ENCODE assay signal across 25 mouse cellular contexts in the genomic region with DNA sequence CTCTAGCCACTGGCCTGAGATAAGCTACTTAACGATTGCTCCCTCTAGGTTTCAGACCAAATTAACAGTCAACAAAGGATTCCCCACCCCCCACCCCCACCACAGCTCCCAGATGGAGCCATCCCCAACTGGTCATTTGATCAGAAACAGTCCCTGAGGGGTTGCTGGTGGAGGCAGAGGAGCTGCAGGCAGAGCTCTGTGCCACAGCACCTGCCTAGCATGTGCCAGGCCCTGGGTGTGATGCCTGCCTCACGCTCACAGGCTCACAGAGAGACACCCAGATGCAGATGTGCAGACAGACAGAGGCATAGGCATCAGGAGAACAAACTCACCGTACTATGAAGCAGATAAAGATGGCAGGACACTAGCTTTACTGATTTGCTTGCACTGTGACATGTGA. TPM values are rescaled to one million over a fixed set of nuclear protein-coding genes. Genes with fewer than 3 reads are reported as not detected.
DNase-seq lines count a peak whose midpoint lies in the region; ATAC-seq lines count a peak whose summit lies in the region.
"Had no signal": no experiment of that assay in that cellular context is flagged by ENCODE, and none has a peak within 500 bp of the region (broad histone marks: within the 10 kb centered on the region; RNA-seq: fewer than 3 reads in every experiment).

No protein-coding gene starts in this region.

- H3K9me3 ChIP-seq in forebrain, embryonic 10.5 days: no peaks in the 10 kb centered on the region
- no peaks in the 10 kb centered on the region for H3K9me3 ChIP-seq in forebrain, embryonic 14.5 days (replicated peaks; ENCODE audit: control insufficient read depth, low read length)
- H3K9me3 ChIP-seq in hindbrain, embryonic 12.5 days (replicated peaks): no peaks in the 10 kb centered on the region
- H3K9me3 ChIP-seq in hindbrain, embryonic 14.5 days (ENCODE audit: control insufficient read depth, low read length): no peaks in the 10 kb centered on the region
- H3K9me3 ChIP-seq in midbrain, embryonic 13.5 days: no peaks in the 10 kb centered on the region
- H3K9me3 ChIP-seq in midbrain, embryonic 16.5 days (replicated peaks; ENCODE audit: control insufficient read depth, low read length, poor library complexity, severe bottlenecking): no peaks in the 10 kb centered on the region
- no peaks in the 10 kb centered on the region for H3K9me3 ChIP-seq in forebrain, embryonic 13.5 days (replicated peaks)
- H3K9me3 ChIP-seq: embryonic facial prominence, embryonic 12.5 days; embryonic facial prominence, embryonic 15.5 days; forebrain, embryonic 12.5 days; hindbrain, embryonic 15.5 days; intestine, embryonic 15.5 days had no signal

- no peak overlapping the region for H3K4me3 ChIP-seq in forebrain, embryonic 10.5 days
- H3K4me3 ChIP-seq in forebrain, embryonic 14.5 days (ENCODE audit: low read depth, low read length): no peak overlapping the region
- no peak overlapping the region for H3K4me3 ChIP-seq in hindbrain, embryonic 12.5 days
- no peak overlapping the region for H3K4me3 ChIP-seq in hindbrain, embryonic 14.5 days (replicated peaks; ENCODE audit: low read length)
- no peak overlapping the region for H3K4me3 ChIP-seq in midbrain, embryonic 13.5 days (replicated peaks)
- H3K4me3 ChIP-seq in midbrain, embryonic 16.5 days (ENCODE audit: low read depth, low read length): no peak overlapping the region
- no peak overlapping the region for H3K4me3 ChIP-seq in forebrain, embryonic 13.5 days
- H3K4me3 ChIP-seq: embryonic facial prominence, embryonic 12.5 days; embryonic facial prominence, embryonic 15.5 days; forebrain, embryonic 12.5 days; gastrocnemius, adult 2 months; hindbrain, embryonic 15.5 days; intestine, embryonic 15.5 days had no signal

- ATAC-seq in forebrain, embryonic 14.5 days: no peak
- ATAC-seq in hindbrain, embryonic 12.5 days (ENCODE audit: low FRiP score): no peak
- ATAC-seq in hindbrain, embryonic 14.5 days (ENCODE audit: low FRiP score): no peak
- ATAC-seq in midbrain, embryonic 13.5 days: no peak
- ATAC-seq in midbrain, embryonic 16.5 days: no peak
- ATAC-seq in forebrain, embryonic 13.5 days: no peak
- ATAC-seq: forebrain, postnatal 0 days; intestine, embryonic 15.5 days; Patski had no signal

- WGBS in forebrain, embryonic 10.5 days: 42% methylated on average over 3 of the region's 3 CpGs
- WGBS in forebrain, embryonic 14.5 days: 45% methylated on average over 3 of the region's 3 CpGs
- 42% methylated on average over 3 of the region's 3 CpGs for WGBS in hindbrain, embryonic 12.5 days
- WGBS in hindbrain, embryonic 14.5 days: 41% methylated on average over 3 of the region's 3 CpGs
- WGBS in midbrain, embryonic 13.5 days: 30% methylated on average over 3 of the region's 3 CpGs
- WGBS in midbrain, embryonic 16.5 days: 29% methylated on average over 3 of the region's 3 CpGs
- WGBS in forebrain, embryonic 13.5 days: 46% methylated on average over 3 of the region's 3 CpGs

- H3K4me1 ChIP-seq in forebrain, embryonic 10.5 days: peaks cover 7% of the 10 kb centered on the region
- H3K4me1 ChIP-seq in forebrain, embryonic 14.5 days (ENCODE audit: control insufficient read depth, insufficient read depth, low read length): no peaks in the 10 kb centered on the region
- H3K4me1 ChIP-seq in hindbrain, embryonic 12.5 days: peaks cover 8% of the 10 kb centered on the region
- no peaks in the 10 kb centered on the region for H3K4me1 ChIP-seq in hindbrain, embryonic 14.5 days (replicated peaks; ENCODE audit: control insufficient read depth, insufficient read depth, low read length)
- H3K4me1 ChIP-seq in midbrain, embryonic 13.5 days (replicated peaks): peaks cover 9% of the 10 kb centered on the region
- no peaks in the 10 kb centered on the region for H3K4me1 ChIP-seq in midbrain, embryonic 16.5 days (ENCODE audit: control insufficient read depth, insufficient read depth, low read length)
- no peaks in the 10 kb centered on the region for H3K4me1 ChIP-seq in forebrain, embryonic 13.5 days
- H3K4me1 ChIP-seq: embryonic facial prominence, embryonic 12.5 days; embryonic facial prominence, embryonic 15.5 days; forebrain, embryonic 12.5 days; hindbrain, embryonic 15.5 days; intestine, embryonic 15.5 days had no signal

- no peaks in the 10 kb centered on the region for H3K27me3 ChIP-seq in forebrain, embryonic 10.5 days (ENCODE audit: poor library complexity, severe bottlenecking)
- H3K27me3 ChIP-seq in forebrain, embryonic 14.5 days (replicated peaks; ENCODE audit: control insufficient read depth, insufficient read depth, low read length): no peaks in the 10 kb centered on the region
- H3K27me3 ChIP-seq in hindbrain, embryonic 12.5 days: no peaks in the 10 kb centered on the region
- H3K27me3 ChIP-seq in hindbrain, embryonic 14.5 days (ENCODE audit: control insufficient read depth, insufficient read depth, low read length): no peaks in the 10 kb centered on the region
- H3K27me3 ChIP-seq in midbrain, embryonic 13.5 days: no peaks in the 10 kb centered on the region
- no peaks in the 10 kb centered on the region for H3K27me3 ChIP-seq in midbrain, embryonic 16.5 days (ENCODE audit: control insufficient read depth, insufficient read depth, low read depth, low read length)
- H3K27me3 ChIP-seq in forebrain, embryonic 13.5 days: no peaks in the 10 kb centered on the region
- H3K27me3 ChIP-seq: embryonic facial prominence, embryonic 12.5 days; embryonic facial prominence, embryonic 15.5 days; forebrain, embryonic 12.5 days; hindbrain, embryonic 15.5 days; intestine, embryonic 15.5 days; Patski had no signal

- 0 out of 2 replicates have a peak overlapping the region, but pooled peaks have one; percentile 9 for H3K27ac ChIP-seq in forebrain, embryonic 10.5 days
- no peak overlapping the region for H3K27ac ChIP-seq in forebrain, embryonic 14.5 days (ENCODE audit: low read depth, low read length)
- 0 out of 2 replicates have a peak overlapping the region, but pooled peaks have one; percentile 18 for H3K27ac ChIP-seq in hindbrain, embryonic 12.5 days
- no peak overlapping the region for H3K27ac ChIP-seq in hindbrain, embryonic 14.5 days
- H3K27ac ChIP-seq in midbrain, embryonic 13.5 days: peak overlapping the region; percentile 35; the same call in 1 of the 2 replicates
- H3K27ac ChIP-seq in midbrain, embryonic 16.5 days (ENCODE audit: low read length): no peak overlapping the region
- no peak overlapping the region for H3K27ac ChIP-seq in forebrain, embryonic 13.5 days
- H3K27ac ChIP-seq: embryonic facial prominence, embryonic 12.5 days; embryonic facial prominence, embryonic 15.5 days; forebrain, embryonic 12.5 days; gastrocnemius, adult 2 months; hindbrain, embryonic 15.5 days; intestine, embryonic 15.5 days had no signal

- no peak overlapping the region for H3K4me2 ChIP-seq in forebrain, embryonic 14.5 days (ENCODE audit: low read length)
- H3K4me2 ChIP-seq in hindbrain, embryonic 12.5 days (replicated peaks): no peak overlapping the region
- no peak overlapping the region for H3K4me2 ChIP-seq in hindbrain, embryonic 14.5 days (replicated peaks)
- no peak overlapping the region for H3K4me2 ChIP-seq in midbrain, embryonic 13.5 days (replicated peaks)
- H3K4me2 ChIP-seq in midbrain, embryonic 16.5 days (ENCODE audit: low read length): no peak overlapping the region
- no peak overlapping the region for H3K4me2 ChIP-seq in forebrain, embryonic 13.5 days
- H3K4me2 ChIP-seq: embryonic facial prominence, embryonic 12.5 days; embryonic facial prominence, embryonic 15.5 days; forebrain, embryonic 12.5 days; heart, embryonic 11.5 days; hindbrain, embryonic 15.5 days; intestine, embryonic 15.5 days had no signal

- DNase-seq in forebrain, embryonic 10.5 days (ENCODE audit: extremely low spot score, low spot score): no peak
- no peak for DNase-seq in forebrain, embryonic 14.5 days (ENCODE audit: low spot score)
- DNase-seq in hindbrain, embryonic 14.5 days (ENCODE audit: low spot score): no peak
- DNase-seq in adrenal gland, postnatal 25 days: no peak
- DNase-seq: adrenal gland, postnatal 10 days; cerebellum, adult 11 months; cerebellum, adult 2 months; cerebellum, adult 9-11 months; cerebellum, postnatal 25 days; forebrain, postnatal 0 days; gastrocnemius, adult 2 months; gastrocnemius, postnatal 14 days; heart, adult 11 months; heart, postnatal 36 days had no signal

- no peak overlapping the region for H3K9ac ChIP-seq in forebrain, embryonic 14.5 days (ENCODE audit: low read length)
- H3K9ac ChIP-seq in hindbrain, embryonic 12.5 days: no peak overlapping the region
- no peak overlapping the region for H3K9ac ChIP-seq in hindbrain, embryonic 14.5 days
- H3K9ac ChIP-seq in midbrain, embryonic 13.5 days (replicated peaks): no peak overlapping the region
- H3K9ac ChIP-seq in midbrain, embryonic 16.5 days (ENCODE audit: low read depth, low read length): no peak overlapping the region
- no peak overlapping the region for H3K9ac ChIP-seq in forebrain, embryonic 13.5 days
- H3K9ac ChIP-seq: embryonic facial prominence, embryonic 12.5 days; embryonic facial prominence, embryonic 15.5 days; forebrain, embryonic 12.5 days; forebrain, postnatal 0 days; hindbrain, embryonic 15.5 days; intestine, embryonic 15.5 days had no signal

- H3K36me3 ChIP-seq in forebrain, embryonic 10.5 days (replicated peaks): no peaks in the 10 kb centered on the region
- no peaks in the 10 kb centered on the region for H3K36me3 ChIP-seq in forebrain, embryonic 14.5 days (ENCODE audit: control insufficient read depth, insufficient read depth, low read length)
- no peaks in the 10 kb centered on the region for H3K36me3 ChIP-seq in hindbrain, embryonic 12.5 days
- no peaks in the 10 kb centered on the region for H3K36me3 ChIP-seq in hindbrain, embryonic 14.5 days (replicated peaks; ENCODE audit: control insufficient read depth, insufficient read depth)
- no peaks in the 10 kb centered on the region for H3K36me3 ChIP-seq in midbrain, embryonic 13.5 days
- H3K36me3 ChIP-seq in midbrain, embryonic 16.5 days (ENCODE audit: control insufficient read depth, insufficient read depth, low read length): no peaks in the 10 kb centered on the region
- no peaks in the 10 kb centered on the region for H3K36me3 ChIP-seq in forebrain, embryonic 13.5 days (ENCODE audit: poor library complexity, severe bottlenecking)
- H3K36me3 ChIP-seq: embryonic facial prominence, embryonic 12.5 days; embryonic facial prominence, embryonic 15.5 days; forebrain, embryonic 12.5 days; hindbrain, embryonic 15.5 days; intestine, embryonic 15.5 days had no signal

RNA-seq across cellular contexts. Expression of gene Acad12, which starts 14.1 kb away (rescaled TPM):
- polyA plus RNA-seq in forebrain, embryonic 10.5 days (2016; fragmentation: Nextera tagmentation; extraction: Ambion mirVana): 2.7 and 3.0 TPM in 2 replicates
- 1.1 and 1.2 TPM in 2 replicates for polyA plus RNA-seq in forebrain, embryonic 14.5 days (2014; fragmentation: Nextera tagmentation; extraction: Ambion mirVana)
- polyA plus RNA-seq in hindbrain, embryonic 12.5 days (2016; fragmentation: Nextera tagmentation; extraction: Ambion mirVana): 2.2 and 2.5 TPM in 2 replicates
- polyA plus RNA-seq in hindbrain, embryonic 14.5 days (2014; fragmentation: Nextera tagmentation; extraction: Ambion mirVana): 1.2 and 1.5 TPM in 2 replicates
- 1.2 and 1.3 TPM in 2 replicates for polyA plus RNA-seq in midbrain, embryonic 13.5 days (2015; fragmentation: Nextera tagmentation; extraction: Ambion mirVana)
- 1.4 and 1.9 TPM in 2 replicates for polyA plus RNA-seq in midbrain, embryonic 16.5 days (2015; fragmentation: Nextera tagmentation; extraction: Ambion mirVana)
- 19.8 and 26.7 TPM in 2 replicates for total RNA-seq in adrenal gland, postnatal 25 days (2021)
- 1.0 TPM in 2 replicates for polyA plus RNA-seq in forebrain, embryonic 13.5 days (2015; fragmentation: Nextera tagmentation; extraction: Ambion mirVana)

RNA-seq across cellular contexts. Expression of gene Acad10, which starts 27.5 kb away (rescaled TPM):
- polyA plus RNA-seq in forebrain, embryonic 10.5 days (2016; fragmentation: Nextera tagmentation; extraction: Ambion mirVana): 2.0 TPM in 2 replicates
- polyA plus RNA-seq in forebrain, embryonic 14.5 days (2014; fragmentation: Nextera tagmentation; extraction: Ambion mirVana): 0.84 and 1.1 TPM in 2 replicates
- 1.9 TPM in 2 replicates for polyA plus RNA-seq in hindbrain, embryonic 12.5 days (2016; fragmentation: Nextera tagmentation; extraction: Ambion mirVana)
- 1.7 and 2.2 TPM in 2 replicates for polyA plus RNA-seq in hindbrain, embryonic 14.5 days (2014; fragmentation: Nextera tagmentation; extraction: Ambion mirVana)
- 1.8 and 2.3 TPM in 2 replicates for polyA plus RNA-seq in midbrain, embryonic 13.5 days (2015; fragmentation: Nextera tagmentation; extraction: Ambion mirVana)
- 1.7 and 2.1 TPM in 2 replicates for polyA plus RNA-seq in midbrain, embryonic 16.5 days (2015; fragmentation: Nextera tagmentation; extraction: Ambion mirVana)
- 21.8 and 26.2 TPM in 2 replicates for total RNA-seq in adrenal gland, postnatal 25 days (2021)
- 0.87 and 1.8 TPM in 2 replicates for polyA plus RNA-seq in forebrain, embryonic 13.5 days (2015; fragmentation: Nextera tagmentation; extraction: Ambion mirVana)

RNA-seq across cellular contexts. Expression of gene Brap, which starts 27.6 kb away (rescaled TPM):
- 33.9 and 39.7 TPM in 2 replicates for polyA plus RNA-seq in forebrain, embryonic 10.5 days (2016; fragmentation: Nextera tagmentation; extraction: Ambion mirVana)
- polyA plus RNA-seq in forebrain, embryonic 14.5 days (2014; fragmentation: Nextera tagmentation; extraction: Ambion mirVana): 36.8 and 43.5 TPM in 2 replicates
- polyA plus RNA-seq in hindbrain, embryonic 12.5 days (2016; fragmentation: Nextera tagmentation; extraction: Ambion mirVana): 51.5 and 52.8 TPM in 2 replicates
- 41.5 and 47.3 TPM in 2 replicates for polyA plus RNA-seq in hindbrain, embryonic 14.5 days (2014; fragmentation: Nextera tagmentation; extraction: Ambion mirVana)
- polyA plus RNA-seq in midbrain, embryonic 13.5 days (2015; fragmentation: Nextera tagmentation; extraction: Ambion mirVana): 42.7 and 44.9 TPM in 2 replicates
- 43.3 and 44.5 TPM in 2 replicates for polyA plus RNA-seq in midbrain, embryonic 16.5 days (2015; fragmentation: Nextera tagmentation; extraction: Ambion mirVana)
- total RNA-seq in adrenal gland, postnatal 25 days (2021): 55.1 and 64.3 TPM in 2 replicates
- 40.9 and 42.7 TPM in 2 replicates for polyA plus RNA-seq in forebrain, embryonic 13.5 days (2015; fragmentation: Nextera tagmentation; extraction: Ambion mirVana)

RNA-seq across cellular contexts. Expression of gene Aldh2, which starts 39.2 kb away (rescaled TPM):
- polyA plus RNA-seq in forebrain, embryonic 10.5 days (2016; fragmentation: Nextera tagmentation; extraction: Ambion mirVana): 125 TPM in 2 replicates
- polyA plus RNA-seq in forebrain, embryonic 14.5 days (2014; fragmentation: Nextera tagmentation; extraction: Ambion mirVana): 38.3 and 42.2 TPM in 2 replicates
- 133 and 138 TPM in 2 replicates for polyA plus RNA-seq in hindbrain, embryonic 12.5 days (2016; fragmentation: Nextera tagmentation; extraction: Ambion mirVana)
- 54.5 and 58.7 TPM in 2 replicates for polyA plus RNA-seq in hindbrain, embryonic 14.5 days (2014; fragmentation: Nextera tagmentation; extraction: Ambion mirVana)
- 91.9 and 92.3 TPM in 2 replicates for polyA plus RNA-seq in midbrain, embryonic 13.5 days (2015; fragmentation: Nextera tagmentation; extraction: Ambion mirVana)
- polyA plus RNA-seq in midbrain, embryonic 16.5 days (2015; fragmentation: Nextera tagmentation; extraction: Ambion mirVana): 129 and 141 TPM in 2 replicates
- total RNA-seq in adrenal gland, postnatal 25 days (2021): 1,568 and 1,679 TPM in 2 replicates
- 80.8 and 98.1 TPM in 2 replicates for polyA plus RNA-seq in forebrain, embryonic 13.5 days (2015; fragmentation: Nextera tagmentation; extraction: Ambion mirVana)

Comparison
In these comparisons a context has a peak if more than half of its experiments do, and no peak if none do; other contexts are left out.
1. H3K27ac ChIP-seq: peak in forebrain, embryonic 10.5 days (single experiment), hindbrain, embryonic 12.5 days (single experiment) and midbrain, embryonic 13.5 days (single experiment); none in forebrain, embryonic 14.5 days (single experiment), hindbrain, embryonic 14.5 days (single experiment), midbrain, embryonic 16.5 days (single experiment) and forebrain, embryonic 13.5 days (single experiment).